Mouse (Mus musculus) cerebellum, postnatal 4 days (tissue): ENCODE measurements around the gene Itpr1.

Experiments
- DNase-seq, 2 experiments: peaks; one replicate each; pipeline ENCODE4 v3.0.0; 2022; ENCODE audit warnings: low spot score in 2 of 2, mixed read lengths in 1 of 2

The Itpr1 gene

DNA sequence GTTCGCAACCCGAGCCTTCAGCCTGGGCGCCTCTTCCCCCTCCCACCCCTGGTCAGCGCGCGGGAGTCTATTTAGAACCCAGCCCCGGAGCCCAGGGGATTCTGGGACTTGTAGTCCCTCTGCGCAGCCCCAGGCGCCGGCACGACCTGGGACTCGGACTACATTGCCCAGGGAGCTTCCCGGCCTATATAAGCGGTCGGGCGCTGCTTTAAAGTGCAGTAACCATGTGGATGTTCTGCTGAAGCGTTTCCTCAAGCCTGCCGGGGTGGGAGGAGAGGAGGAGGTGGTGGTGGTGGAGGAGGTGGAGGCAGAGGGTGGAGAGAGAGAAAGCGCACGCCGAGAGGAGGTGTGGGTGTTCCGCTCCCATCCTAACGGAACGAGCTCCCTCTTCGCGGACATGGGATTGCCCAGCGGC is at the start of gene Itpr1:
Itpr1 (plus strand) TSS at position 216 of the 415 bp plus-strand sequence.
- peak; percentile 86 to 94 for DNase-seq

DNA sequence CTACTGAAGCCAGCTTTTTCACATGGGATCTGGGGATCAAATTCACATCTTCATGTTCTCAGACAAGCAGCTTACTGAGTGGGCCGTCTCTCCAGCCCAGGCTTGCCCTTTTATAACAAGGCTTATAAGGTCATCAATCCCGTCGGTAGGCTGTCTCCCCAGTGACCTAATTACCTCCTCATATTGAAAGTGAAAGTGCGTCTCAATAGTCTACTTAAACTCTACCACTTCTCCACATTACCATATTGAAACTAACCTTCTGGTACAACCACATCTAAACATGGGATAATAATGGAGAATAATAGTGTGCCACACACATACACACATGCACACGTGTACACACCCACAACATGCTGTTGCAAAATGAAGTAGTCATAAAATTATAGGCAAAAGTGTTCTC is 48.0 kb upstream of the Itpr1 start:
- DNase-seq = no peak

DNA sequence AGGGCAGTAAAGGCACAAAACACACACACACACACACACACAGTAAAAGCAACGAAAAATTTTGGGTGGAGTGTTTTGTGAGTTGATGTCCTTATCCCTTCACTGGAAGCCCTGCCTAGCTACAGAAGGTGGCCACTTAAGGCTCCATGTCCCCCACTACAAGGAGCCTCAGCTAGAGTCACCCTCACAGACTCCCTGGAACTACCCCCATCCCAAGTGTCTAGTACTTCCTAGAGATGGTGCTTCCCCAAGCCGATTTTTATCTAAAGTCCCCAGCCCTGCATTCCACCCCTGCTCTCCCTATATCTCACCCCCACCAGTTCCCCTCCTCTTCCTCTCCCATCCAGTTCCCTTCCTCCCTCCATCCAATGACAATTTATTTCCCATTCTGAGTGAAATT is 47.3 kb upstream of the Itpr1 start:
- no peak for DNase-seq

DNA sequence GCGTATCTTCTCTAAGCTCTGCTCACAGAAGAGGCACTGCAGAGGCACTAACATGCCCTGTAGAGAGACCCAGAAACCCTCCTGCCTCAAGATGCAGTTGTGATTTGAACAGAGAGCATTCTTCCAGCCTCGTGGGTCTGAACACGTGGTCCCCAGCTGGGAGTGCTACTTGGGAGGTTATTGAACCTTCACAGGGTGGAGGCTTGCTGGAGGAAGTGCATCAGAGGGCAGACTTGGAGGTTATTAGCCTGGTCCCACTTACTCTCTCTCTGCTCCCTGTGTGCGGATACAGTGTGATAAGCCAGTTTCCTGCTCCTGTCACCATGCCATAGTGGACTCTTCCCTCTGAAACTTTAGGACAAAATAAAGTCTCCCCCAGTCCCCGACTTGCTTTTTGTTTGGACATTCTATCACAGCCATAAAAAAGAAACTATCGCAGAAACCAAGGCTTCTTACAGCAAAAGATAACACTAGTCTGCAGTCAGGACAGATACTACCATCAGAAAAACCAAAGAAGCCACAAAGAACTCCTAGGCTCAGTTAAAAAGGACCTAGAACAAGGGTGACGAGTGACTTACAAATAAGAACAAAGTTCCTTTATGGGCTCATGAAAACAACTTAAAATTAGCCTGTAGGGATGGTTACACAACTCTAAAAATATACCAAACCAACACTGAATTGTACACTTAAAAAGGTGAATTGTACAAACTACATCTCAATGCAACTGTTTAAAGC is 44.8 kb upstream of the Itpr1 start:
- DNase-seq = no peak

DNA sequence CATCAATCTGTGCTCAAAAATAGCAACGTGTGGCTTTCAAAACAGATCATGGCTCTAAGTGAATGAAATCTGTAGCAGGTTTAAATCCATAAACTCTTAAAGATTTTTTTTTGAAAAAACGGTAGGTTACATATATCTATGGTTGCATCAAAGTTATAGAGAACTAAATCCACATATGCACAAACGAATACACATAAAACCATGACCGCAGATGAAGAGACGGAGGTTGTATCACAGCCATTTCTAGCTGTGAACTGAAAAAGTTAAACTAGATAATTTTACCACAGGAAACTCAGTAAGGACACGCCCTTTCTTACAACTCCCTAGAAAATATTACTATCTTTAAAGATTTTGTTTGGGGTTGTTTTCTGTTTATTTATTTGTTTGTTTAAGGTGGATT is 44.2 kb upstream of the Itpr1 start:
- DNase-seq = no peak

DNA sequence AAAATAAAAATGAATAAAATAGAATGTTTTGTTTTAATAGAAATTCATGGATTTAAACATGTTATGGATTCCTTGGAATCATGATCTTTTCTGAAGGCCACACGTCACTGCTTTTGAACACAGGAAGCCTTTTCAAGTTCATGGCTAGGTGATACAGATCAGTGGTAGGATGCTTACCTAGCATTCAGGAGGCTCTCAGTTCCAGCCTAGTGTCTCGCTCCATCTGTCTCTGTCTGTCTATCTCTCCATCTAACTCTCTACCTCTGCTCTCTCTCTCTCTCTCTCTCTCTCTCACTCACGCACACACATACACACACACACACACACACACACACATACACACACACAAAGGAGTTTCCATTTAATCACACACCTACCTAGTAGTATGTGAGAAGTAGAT is 43.4 kb upstream of the Itpr1 start:
- no peak for DNase-seq

DNA sequence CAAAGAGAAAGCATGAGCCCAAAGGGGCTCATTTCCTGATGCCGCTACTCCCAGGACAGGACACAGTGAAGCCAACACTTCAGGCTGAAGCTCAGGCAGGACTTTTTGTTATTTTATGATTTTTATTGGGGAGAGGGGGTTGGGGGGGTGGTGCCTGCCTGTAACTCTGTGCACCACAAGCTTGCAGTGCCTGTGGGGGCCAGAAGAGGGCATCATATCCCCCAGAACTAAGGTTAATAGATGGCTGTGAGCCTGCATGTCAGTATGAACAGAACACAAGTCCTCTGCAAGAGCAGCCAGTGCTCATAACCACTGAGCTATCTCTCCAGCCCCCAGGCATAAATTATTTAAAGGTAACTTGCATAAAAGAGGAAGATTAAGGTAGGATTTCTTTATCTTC is 40.7 kb upstream of the Itpr1 start:
- DNase-seq = no peak

DNA sequence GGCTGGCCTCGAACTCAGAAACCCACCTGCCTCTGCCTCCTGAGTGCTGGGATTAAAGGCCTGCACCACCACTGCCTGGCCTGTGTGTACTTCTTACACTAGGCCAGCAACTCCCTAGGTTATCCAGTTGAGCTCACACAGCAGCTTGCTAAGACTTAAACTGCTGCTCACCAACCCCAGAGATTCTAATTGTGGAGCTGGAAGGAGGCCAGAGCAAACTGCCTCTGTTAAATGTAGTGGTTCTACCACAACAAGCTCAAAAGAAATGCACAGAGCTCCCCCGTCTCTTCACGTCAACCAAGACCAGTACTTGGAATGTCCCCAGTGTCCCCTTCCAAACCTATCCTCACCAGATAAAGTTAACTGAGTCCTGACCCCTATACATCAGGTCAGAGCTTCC is 38.7 kb upstream of the Itpr1 start:
- no peak for DNase-seq

DNA sequence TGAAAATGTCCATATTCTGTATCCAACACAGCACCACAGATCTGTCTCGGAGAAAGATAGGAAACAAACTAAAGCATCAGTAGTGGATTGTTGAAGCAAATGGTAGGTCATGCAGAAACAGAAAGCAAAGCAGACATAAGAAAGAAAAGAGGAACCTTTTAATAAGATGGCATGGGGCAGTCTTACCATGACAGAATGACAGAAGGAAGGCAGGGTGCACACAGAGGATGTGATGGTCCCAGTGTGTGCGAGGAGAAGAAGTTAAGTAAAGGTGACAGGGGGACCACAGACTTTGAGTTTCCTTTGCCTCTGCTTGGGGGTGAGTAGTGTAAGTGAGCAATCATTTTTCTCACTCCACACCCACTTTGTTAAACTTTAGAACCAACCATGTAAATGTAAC is 33.8 kb upstream of the Itpr1 start:
- no peak for DNase-seq

DNA sequence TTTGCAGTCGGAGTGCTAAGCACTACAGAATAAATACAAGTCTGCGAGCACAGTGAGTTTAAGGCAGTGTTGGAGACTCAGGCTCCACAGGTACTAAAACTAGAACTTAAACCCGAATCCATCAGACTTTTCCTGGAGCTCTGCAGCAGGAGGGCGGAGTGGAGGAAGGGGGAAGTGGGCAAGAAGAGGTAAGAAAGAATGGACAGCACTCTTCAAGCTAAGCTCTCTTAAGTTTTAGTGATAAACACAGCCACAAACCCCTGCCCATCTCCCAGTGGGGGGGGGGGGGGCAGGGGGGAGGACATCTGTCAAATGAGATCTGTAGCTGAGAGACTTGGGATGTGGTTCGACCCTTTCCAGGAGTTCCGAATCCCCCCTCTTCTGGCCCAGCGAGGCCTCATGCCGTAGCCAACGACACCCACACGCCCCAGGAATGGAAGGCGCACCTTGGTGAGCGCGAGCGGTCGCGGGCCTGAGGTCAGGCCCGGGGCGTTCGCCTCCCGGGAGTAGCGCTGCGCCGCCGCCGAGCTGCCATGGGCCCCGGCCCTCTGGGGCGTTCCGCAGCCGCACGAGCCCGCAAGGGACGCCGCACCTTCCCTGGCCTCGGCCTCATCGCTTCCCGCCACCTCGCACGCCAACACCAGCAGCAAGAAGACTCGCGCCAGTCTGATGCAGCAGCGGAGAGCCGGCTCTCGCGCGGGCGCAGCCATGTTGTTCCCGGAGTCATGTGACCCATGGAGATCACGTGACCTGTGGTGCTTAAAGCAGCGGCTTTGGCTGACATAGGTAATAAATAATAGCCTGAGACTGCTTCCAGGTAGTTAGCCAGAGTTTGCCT is 27.8 kb upstream of the Itpr1 start, which contains the start of gene Sumf1:
Sumf1 (minus strand) TSS at position 736 of the 838 bp plus-strand sequence.
- DNase-seq = peak; percentile 80 to 91

DNA sequence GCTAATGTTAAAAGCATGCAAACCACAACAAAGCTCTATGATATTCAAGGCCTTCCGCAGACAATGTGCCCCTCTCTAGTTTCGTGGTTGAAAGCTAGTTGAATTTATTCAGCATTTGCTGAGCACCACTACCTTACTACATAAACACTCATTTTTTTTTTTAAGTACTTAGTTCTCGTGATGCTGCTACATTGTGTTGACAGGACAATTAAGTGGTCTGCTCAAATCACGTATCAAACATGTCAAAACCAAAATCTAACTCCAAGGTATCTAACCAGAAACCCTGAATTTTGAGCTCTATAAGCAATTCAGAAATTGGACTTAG is 27.2 kb upstream of the Itpr1 start:
- no peak for DNase-seq

DNA sequence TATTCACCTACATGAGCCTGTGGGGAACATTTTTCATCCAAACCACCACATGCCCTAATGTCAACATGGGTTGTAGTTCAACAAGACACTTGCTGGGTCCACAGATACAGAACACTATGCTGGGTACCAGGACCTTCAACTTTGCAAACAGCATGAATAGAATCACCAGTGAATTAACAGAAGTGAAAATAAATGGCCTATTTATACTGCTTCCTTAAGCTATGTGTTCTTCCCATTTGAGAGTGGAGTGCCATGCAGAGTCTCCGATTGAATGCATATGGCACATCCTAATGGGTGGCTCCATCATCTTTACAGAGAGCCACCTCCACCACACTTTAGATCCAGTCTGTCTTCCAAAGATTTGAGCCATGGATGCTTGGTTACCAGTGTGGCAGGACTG is 22.2 kb upstream of the Itpr1 start:
- no peak for DNase-seq

DNA sequence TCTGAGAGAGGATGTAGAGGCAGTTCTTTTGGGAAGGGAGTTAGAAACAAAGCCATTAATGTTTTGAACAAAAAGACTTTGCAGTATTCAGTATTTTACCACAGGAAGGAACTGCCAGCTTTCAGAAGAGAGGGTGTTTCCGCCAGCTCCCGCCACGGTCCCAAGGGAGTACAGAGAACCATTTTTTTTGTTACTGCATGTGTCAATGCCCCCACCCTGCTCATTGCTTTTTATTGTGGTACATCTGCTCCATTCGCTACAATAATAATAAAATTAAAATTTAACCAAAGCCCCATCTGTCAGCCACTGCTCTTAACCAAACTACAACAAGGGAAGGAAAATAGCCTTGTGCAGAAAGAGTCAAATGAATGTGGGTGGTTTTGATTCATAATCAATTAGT is 20.3 kb upstream of the Itpr1 start:
- no peak for DNase-seq

DNA sequence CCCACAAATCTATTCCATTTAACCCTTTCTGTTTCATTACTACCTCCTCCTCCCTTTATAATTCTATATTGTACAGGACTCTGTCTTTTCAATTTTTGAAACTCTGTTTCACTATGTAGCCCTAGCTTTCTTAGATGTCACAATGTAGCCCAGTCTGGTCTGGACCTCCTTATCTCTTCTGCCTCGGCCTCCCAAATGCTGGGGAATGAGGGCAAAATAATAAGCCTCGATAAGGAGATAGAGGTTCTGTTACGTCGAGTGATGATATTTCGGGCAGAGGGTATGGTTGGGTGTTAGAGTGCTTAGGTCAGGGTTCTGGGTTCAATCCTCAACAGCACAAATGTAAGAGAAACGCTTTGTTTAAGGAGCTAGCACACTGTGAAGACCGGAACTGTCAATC is 16.2 kb upstream of the Itpr1 start:
- no peak for DNase-seq

DNA sequence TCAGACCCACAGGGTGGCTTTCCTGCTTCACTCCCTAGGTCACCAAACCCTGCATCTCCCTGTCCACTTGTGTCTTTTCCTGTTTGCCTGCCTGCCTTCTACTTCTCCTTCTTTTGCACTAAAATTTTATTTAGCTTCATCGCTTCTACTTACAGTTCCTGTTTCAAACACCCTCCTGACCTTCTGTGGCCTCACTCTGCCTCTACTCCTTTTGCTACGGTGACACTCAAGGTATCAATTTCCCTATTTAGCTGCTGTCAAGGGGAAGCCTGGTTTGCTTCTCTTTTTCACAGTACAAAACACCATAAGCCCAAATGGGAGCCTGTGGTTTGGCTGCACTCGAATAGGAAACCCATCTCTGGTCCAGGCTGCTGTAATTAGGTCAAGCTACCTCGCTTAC is 15.8 kb upstream of the Itpr1 start:
- DNase-seq = no peak

DNA sequence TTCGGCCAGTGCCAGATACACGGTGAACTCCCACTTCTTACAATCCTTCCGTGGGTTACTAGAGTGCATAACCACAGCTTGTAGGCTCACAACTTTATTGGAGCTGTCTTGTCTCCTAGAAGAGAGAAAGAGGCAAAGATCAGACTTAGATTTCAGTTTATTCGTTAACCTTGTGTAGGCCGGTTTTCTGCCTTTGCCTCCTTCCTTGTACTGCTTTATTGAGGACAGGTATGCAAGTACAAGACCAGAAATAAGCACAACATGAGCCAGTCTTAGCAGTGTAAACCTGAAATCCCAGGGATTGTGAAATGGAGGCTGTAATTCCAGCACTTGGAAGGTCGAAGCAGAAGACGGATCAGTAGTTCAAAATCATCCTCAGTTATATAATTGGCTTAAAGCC is 14.6 kb upstream of the Itpr1 start:
- no peak for DNase-seq

DNA sequence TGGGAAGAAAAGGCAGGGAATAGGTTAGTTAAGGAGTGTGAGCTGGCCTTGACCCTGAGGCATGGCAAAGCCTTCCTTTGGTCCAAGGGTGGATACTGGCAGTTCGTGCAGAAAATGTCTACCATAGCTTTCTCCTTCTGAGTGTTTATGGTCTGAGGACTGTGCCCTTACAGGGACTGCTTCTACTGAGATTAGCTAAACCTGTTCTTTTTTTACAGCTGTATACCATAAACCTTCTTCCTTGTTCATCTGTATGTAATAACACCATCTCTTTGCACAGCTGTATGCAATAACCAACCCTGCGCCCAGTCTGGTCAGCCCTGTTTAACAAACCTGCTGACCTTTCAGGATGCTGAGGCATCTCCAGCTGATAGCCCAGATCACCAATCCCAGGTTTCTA is 8.6 kb upstream of the Itpr1 start:
- DNase-seq = no peak

DNA sequence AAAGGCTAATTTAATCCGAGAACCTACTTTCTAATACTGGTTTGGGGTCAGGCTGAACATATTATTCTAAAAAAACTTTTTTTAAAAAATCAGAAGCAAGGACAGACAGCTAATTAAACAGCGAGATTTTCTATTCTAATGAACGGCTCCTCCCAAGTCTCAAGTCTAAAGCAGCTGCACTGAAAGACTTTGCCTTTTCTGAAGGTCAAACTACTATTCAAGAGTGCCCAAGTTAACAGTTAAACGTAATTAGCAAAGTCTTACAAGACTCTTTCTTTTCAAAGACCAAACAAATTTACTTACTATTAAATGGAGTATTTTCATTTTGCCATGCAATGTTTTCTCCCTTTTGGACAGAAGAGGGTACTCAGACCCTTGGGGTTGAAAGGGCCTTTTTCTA is 6.8 kb upstream of the Itpr1 start:
- DNase-seq = no peak

DNA sequence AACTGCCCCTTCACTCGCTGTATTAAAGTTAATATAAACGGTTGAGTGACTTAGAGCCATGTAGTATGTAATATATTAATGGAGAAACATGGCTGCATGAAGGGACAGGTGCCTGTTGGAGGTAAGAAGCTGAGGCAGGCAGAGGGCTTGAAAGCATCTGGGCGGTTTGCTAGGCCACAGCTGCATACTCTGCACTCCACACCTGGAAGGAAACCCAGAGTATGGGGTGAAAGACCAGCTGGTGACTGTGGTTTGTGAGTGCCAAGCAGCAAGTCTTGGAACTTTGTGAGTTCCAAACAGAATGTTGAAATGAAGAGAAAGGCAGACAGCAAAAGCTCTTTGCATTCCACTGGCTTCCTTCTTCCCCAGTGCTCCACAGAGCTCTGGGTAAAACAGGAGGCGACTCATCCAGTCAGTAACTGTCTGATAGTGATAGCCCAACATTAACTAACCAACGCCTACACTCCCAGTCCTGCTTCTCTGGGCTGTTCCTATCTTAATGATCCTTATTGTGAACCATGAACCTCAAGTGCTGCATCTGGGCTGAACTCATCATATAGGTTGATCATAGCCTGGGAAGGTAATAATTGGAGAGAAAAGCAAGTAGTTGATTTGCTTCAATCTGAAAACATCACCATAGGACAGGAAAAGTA is 5.9 kb upstream of the Itpr1 start:
- no peak for DNase-seq

DNA sequence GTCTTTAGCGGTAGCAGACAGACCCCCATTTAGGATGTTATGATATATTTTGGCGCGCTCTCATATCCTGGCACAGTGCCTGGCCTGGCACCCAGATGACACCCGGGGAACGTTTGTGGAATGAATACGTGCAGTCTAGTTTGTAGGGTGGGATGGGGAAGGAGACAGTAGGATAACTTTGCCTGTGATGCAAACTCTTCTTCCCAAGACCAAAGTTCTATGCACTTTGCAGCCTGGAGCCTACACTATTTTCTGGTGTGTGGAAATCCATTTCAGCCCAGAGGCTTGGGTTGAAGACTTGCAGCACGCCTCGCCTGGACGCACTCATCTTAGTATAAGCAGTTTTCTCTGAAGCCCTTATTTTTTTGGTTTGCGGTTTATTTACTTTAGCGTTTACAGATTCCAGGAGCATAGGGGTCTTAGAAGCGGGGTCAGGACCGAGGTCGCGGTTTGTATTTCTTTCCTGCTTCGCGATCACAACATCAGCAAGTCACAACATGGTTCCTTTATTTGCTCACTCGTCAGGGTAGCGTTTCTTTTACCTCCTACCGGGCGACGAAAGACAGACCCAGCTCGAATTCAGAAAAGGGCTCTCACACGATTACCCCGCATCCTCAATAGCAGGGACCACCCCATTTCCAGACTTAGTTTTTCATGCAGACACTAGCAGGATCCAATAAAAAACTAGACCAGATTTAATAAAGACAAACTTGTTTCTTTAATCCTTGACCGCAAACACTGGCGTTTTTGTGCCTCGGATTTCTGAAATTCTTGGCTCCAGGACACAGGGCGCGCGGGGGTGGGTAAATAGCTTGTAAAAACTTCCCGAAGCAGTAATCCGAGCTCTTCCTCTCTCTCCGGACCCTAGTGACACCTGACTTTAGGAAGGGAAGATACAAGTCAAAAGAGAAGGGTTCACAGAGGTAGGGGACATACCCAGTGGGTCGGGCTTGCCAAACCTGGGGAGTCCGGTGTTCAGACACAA is 708 bp upstream of the Itpr1 start:
- DNase-seq = peak in 1 of 2 experiments; percentile 15

DNA sequence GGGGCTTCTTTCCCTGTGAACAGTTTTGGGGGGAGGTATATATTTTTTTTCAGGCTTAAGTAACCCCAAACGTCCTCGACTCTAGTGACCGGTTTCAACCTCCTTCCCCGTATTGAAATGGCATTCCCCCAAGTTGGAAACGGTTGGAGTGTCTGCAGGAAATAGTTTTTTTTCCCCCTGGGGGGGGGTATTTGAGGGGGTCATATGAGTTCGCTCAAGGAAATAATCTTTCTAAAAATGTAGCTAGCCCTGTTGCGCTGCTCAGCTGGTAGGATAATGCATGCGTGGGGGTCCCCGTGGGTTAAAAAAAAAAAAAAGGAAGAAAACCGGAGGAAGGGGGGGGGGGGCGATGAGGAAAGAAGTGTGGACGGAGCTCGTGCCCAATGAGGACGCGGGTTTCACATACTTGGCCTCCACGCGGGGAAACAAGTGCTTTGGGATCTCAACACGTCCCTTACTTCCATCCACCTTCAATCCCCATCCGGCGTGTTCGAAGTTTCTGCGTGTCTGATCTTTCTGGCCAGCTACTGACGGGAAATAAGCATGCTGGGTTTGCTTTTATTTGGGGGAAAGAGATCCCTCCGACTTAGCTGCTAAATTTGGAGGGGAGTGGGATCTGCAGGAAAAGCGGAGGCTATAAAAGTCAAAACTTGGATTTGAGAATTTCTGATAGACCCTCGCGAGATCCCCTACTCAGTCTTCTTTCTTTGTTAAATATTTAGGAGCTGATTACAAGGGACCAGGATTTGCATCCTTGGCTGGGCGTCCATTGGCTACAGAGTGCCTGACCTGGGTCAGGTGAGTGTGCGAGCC is 791 bp downstream of the Itpr1 start:
- DNase-seq = no peak
